Mouse (Mus musculus) cerebellum, adult 8-10 months (tissue): ENCODE data around the gene Olfr971.
"Not testable (repeated sequence)": the region's sequence is repeated elsewhere in the genome, so short reads cannot be mapped to it uniquely, and the experiment has no call there.

Source experiments
- DNase-seq: peaks from one replicate; pipeline ENCODE4 v3.0.0; 2022

The Olfr971 gene

DNA sequence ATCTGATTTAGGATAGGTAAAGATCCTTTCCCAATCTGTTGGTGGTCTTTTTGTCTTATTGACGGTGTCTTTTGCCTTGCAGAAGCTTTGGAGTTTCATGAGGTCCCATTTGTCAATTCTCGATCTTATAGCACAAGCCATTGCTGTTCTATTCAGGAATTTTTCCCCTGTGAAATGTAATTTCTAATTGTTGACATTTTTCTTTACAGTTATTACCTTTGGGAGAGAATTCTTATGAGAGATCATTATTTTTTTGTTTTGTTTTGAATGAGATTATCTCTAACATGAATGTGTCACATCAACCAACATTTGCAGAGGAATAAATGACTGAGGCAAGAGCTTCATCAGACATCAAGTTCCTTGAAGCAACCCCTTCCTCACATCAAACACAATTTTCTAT is at the start of gene Olfr971:
TSS of gene Olfr971 (plus strand) at position 301 of the 400 bp plus-strand sequence.
- not testable (repeated sequence) for DNase-seq

DNA sequence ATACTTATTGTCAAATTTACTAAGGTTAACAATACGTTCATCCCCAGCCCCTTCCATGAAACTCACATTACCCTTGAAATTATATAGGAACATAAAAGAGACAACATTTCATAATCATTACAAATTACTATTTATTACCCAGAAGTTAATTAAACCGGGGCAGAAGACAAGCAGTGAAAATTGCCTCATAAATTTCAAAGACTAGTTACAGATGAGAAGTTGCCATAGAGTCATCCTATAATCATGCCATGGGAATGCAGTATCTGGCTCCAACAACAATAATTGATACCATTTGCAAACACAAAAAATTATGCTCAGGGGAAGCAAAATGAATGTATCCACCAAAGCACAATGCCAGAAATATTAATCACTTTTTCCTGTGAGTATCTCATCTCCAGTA is 46.1 kb upstream of the Olfr971 start, which contains the start of gene Olfr969:
TSS of gene Olfr969 (plus strand) at position 388 of the 400 bp plus-strand sequence.
- no peak for DNase-seq

DNA sequence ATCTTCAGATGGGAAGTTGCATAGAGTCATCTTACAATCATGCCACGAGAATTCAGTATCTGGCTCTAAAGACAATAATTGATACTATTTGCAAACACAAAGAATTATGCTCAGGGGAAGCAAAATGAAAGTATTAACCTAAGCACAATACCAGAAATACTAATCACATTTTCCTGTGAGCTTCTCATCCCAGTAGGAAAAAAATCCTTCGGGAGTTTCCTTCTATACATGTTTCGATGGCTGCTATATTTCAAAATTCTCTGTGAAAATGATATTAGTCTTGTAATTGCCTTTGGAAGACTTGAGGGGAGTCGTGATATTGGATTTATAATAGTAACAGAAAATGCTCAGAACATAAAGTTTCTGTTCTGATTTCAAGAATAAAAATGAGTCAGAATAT is 28.1 kb upstream of the Olfr971 start, which contains the start of gene Olfr970:
TSS of gene Olfr970 (plus strand) at position 301 of the 400 bp plus-strand sequence.
- DNase-seq, result no peak

DNA sequence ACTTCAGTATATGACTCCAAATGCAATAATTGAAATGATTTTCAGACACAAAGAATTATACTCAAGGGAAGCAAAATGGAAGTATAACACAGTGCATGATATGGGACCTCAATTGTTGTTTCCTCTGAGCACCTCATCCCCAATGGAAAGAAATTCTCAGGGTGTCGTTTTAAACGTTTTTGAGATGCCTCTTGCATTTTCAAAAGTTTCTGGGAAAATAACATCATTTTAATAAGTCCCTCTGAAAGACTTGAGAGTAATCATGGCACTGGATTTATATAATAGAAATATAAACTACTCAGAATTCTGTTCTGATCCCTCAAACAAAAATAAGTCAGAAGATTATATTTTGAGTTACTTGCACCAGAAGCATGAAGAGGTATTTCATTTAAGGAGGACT is 29.4 kb downstream of the Olfr971 start, which contains the start of gene Olfr972:
TSS of gene Olfr972 (plus strand) at position 301 of the 400 bp plus-strand sequence.
- no peak for DNase-seq

DNA sequence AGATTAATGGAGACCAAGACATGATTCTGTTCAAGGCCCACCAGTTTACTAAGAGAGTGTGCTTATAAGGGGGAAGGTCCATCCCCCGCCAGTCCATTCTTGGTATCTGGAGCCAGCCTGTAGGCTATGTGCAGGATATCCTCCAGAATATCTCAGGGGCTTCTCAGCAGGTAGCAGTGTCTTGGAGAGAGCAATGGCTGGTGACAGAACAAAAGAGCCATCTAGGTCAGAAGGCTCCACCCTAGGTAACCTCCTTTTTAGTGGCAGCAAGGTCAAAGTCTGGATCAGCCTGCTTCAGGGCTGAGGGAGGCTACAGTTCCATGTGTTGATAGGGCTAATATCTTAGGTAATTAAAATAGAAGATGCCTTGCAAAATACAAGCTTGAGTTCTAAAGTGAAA is 35.3 kb downstream of the Olfr971 start:
- DNase-seq, result not testable (repeated sequence)

DNA sequence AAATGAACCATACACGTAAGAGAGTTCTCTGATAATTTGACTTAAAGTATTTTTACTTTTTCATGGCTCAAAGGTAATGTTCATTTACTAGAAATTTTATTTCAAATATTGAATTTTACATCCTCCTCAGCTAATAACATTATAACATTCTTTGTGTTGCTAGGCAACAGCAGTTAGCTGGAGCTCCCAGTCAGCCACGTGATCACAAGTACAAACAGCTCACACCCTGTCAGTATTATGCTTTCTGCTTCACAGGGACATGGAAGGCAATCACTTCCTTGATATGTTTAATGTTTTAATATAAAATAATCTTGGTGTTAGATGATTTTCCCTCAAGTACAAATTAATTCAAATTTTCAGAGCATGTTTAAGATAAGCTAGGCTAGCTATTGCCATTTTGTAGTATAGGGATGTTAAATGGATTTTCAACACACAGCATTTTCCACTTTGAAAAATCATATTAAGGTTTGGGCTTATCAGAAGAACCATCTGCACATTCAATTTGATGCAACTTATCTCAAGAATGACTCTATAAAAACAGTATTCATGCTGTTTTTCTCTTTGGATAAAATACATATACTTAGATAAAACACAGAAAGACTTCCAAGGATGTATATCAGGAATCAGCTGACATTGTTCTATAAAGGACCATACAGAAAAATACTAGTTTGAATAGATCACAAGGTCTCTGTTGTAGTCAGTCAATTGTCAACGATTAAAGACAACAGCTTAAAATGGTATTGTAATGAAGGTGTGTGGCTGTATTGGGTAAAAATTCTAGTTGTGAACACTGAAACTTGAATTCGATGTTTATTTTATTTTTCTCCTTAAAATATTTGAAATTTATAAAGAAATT is 41.1 kb downstream of the Olfr971 start:
- DNase-seq, result not testable (repeated sequence)
